Mouse (Mus musculus) neural tube, embryonic 15.5 days (tissue): ENCODE measurements around the gene Slc9a6. TPM values are rescaled to one million over a fixed set of nuclear protein-coding genes. Genes with fewer than 3 reads are reported as not detected.

Experiments
- ATAC-seq: fragments of 200-750 bp; cut with Nextera tagmentation; 2 replicates; pipeline ENCODE4 v1.8.0; 2017; ENCODE audit warnings: mild to moderate bottlenecking, moderate TSS enrichment, moderate library complexity; ENCODE audit not compliant: low FRiP score
- H3K27ac ChIP-seq: fragments of 300-500 bp; sonication (generic); replicated peaks from 2 replicates; pipeline ENCODE4 v1.5.1; 2015; ENCODE audit warnings: mild to moderate bottlenecking, inconsistent platforms
- H3K27me3 ChIP-seq: fragments of 300-500 bp; sonication (generic); replicated peaks from 2 replicates; pipeline ENCODE4 v1.6.1; 2015; ENCODE audit warnings: inconsistent platforms
- H3K36me3 ChIP-seq: fragments of 300-500 bp; sonication (generic); 2 replicates; pipeline ENCODE4 v1.6.1; 2015; ENCODE audit warnings: inconsistent platforms
- H3K4me1 ChIP-seq: fragments of 300-500 bp; sonication (generic); 2 replicates; pipeline ENCODE4 v1.6.1; 2015; ENCODE audit warnings: inconsistent platforms
- H3K4me2 ChIP-seq: fragments of 300-500 bp; sonication (generic); 2 replicates; pipeline ENCODE4 v1.6.1; 2015; ENCODE audit warnings: inconsistent platforms, mild to moderate bottlenecking, moderate library complexity
- H3K4me3 ChIP-seq: fragments of 300-500 bp; sonication (generic); replicated peaks from 2 replicates; pipeline ENCODE4 v1.5.1; 2015; ENCODE audit warnings: mild to moderate bottlenecking, inconsistent platforms
- H3K9ac ChIP-seq: fragments of 300-500 bp; sonication (generic); replicated peaks from 2 replicates; pipeline ENCODE4 v1.6.1; 2015; ENCODE audit warnings: mild to moderate bottlenecking, inconsistent platforms
- H3K9me3 ChIP-seq: fragments of 300-500 bp; sonication (generic); replicated peaks from 2 replicates; pipeline ENCODE4 v1.6.1; 2016; ENCODE audit warnings: inconsistent platforms
- WGBS: fragments of 180-500 bp; shearing (Covaris S2); methylation state at CpG from one replicate; pipeline ENCODE4 v1.1.7; 2015; ENCODE audit warnings: mixed read lengths; 5-methylcytosine and 5-hydroxymethylcytosine counted together
- polyA plus RNA-seq: library from polyadenylated mRNA; unstranded; fragments of >200 nt; fragmentation: Nextera tagmentation; extraction: Ambion mirVana; gene quantifications from 2 replicates; pipeline ENCODE4 v1.2.1, GENCODE M21; 2015

Gene Slc9a6
- polyA plus RNA-seq, 1 experiment from 2014 or later: 61.9 TPM

GRCm38 (mm10) chrX:56668051-56668450 lies 58.5 kb downstream of the Slc9a6 start:
- H3K9ac ChIP-seq: no peak overlapping the region
- H3K4me2 ChIP-seq: no peak overlapping the region
- no peaks in the 10 kb centered on the region for H3K4me1 ChIP-seq
- no peaks in the 10 kb centered on the region for H3K27me3 ChIP-seq
- H3K4me3 ChIP-seq: no peak overlapping the region
- WGBS: 92% methylated on average over 5 of the region's 5 CpGs
- ATAC-seq: no peak
- no peaks in the 10 kb centered on the region for H3K9me3 ChIP-seq
- no peaks in the 10 kb centered on the region for H3K36me3 ChIP-seq
- no peak overlapping the region for H3K27ac ChIP-seq

DNA sequence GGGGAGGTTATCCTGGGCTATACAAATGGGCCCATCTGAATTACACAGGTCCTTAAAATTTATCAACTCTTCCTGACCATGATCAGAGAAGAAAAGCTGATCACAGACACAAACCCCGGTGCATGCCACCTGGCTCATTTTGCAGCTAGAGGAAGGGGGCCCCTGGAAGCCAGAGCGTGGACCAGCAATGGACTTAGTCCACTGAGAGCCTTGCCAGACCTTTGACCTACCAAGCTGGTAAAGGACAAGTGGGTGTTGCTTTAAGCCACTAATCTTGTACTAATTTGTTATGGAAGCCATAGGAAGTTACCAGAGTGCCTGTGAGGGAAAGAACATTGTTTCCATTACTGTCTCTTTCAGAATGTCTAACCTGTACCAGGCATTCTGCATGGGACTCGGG lies 58.9 kb downstream of the Slc9a6 start:
- Histone ChIP-seq H3K4me1 (no peaks in the 10 kb centered on the region), H3K4me3 (no peak overlapping the region), H3K9me3 (no peaks in the 10 kb centered on the region), H3K27me3 (no peaks in the 10 kb centered on the region), H3K9ac (no peak overlapping the region), H3K27ac (no peak overlapping the region), H3K36me3 (no peaks in the 10 kb centered on the region), H3K4me2 (no peak overlapping the region)
- no peak for ATAC-seq
- 88% methylated on average over 3 of the region's 3 CpGs for WGBS

DNA sequence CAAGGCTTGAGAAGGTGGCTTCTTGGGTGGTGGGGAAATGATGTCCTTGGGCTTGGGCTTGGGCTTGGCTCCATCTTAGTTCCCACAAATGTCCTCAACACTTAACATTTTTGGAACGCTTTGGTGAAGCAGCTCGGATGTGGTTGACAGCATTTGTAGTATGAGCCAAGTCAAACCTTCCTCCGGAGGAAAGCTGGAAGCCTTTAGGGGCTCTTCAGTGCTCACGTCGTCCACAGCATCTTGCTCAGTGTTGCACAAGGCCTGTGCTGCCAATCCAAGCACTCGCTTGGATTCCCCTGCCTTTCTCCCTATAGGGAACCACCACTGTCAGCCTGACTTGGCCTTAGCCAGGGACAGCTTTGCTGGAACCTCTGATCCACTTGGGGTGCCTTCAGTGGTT lies 66.0 kb downstream of the Slc9a6 start:
- Histone ChIP-seq H3K9ac (no peak overlapping the region), H3K4me2 (no peak overlapping the region), H3K27me3 (no peaks in the 10 kb centered on the region), H3K36me3 (no peaks in the 10 kb centered on the region), H3K27ac (no peak overlapping the region), H3K4me1 (no peaks in the 10 kb centered on the region), H3K9me3 (no peaks in the 10 kb centered on the region), H3K4me3 (no peak overlapping the region)
- no peak for ATAC-seq
- WGBS: 84% methylated on average over 6 of the region's 6 CpGs

DNA sequence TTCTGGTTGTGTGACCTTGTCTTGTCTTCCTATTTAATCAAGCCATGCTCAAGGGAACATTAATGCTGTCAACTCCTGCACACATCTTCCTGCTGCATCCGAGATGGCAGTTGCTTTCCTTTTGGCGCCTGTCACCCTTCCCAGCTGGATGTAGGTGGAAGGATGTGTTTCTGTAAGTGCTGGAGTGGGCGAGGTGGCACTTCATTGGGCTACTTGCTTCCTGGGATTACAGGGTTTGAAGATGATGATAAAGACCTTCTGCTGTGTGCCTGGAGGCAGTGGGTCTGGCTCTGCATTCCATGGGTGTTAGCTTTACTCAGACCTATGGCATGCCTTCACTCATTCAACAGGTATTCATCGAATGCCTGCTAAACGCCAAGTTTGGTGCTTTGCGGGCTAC lies 68.2 kb downstream of the Slc9a6 start:
- Histone ChIP-seq H3K9ac (no peak overlapping the region), H3K27me3 (no peaks in the 10 kb centered on the region), H3K9me3 (no peaks in the 10 kb centered on the region), H3K4me2 (no peak overlapping the region), H3K4me1 (no peaks in the 10 kb centered on the region), H3K36me3 (no peaks in the 10 kb centered on the region), H3K27ac (no peak overlapping the region), H3K4me3 (no peak overlapping the region)
- ATAC-seq: no peak
- WGBS: 86% methylated on average over 6 of the region's 6 CpGs

DNA sequence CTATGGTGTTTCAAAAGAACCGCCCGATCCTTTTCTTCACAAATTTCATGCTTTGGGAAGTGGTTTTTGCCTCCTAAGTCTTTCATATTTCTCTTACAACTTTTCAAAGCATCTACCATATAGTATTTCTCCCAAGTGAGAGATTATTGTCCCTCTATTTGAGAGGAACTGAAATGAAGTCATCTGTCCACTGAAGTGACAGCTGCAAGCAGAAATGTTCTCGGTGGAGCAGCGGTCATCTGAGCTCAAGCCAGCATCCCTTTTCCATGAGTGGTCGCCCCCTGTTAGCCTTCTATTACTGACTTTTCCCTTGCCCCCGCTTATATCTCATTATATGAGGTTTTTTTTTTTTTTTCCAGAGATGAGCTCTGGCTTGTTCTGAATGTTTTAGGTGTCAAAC lies 69.5 kb downstream of the Slc9a6 start:
- no peak for ATAC-seq
- no peaks in the 10 kb centered on the region for H3K9me3 ChIP-seq
- no peak overlapping the region for H3K9ac ChIP-seq
- WGBS: 84% methylated on average over 6 of the region's 6 CpGs
- H3K27ac ChIP-seq: no peak overlapping the region
- no peaks in the 10 kb centered on the region for H3K27me3 ChIP-seq
- no peaks in the 10 kb centered on the region for H3K36me3 ChIP-seq
- H3K4me3 ChIP-seq: no peak overlapping the region
- no peak overlapping the region for H3K4me2 ChIP-seq
- no peaks in the 10 kb centered on the region for H3K4me1 ChIP-seq

- Histone ChIP-seq H3K9ac (no peak overlapping the region), H3K9me3 (no peaks in the 10 kb centered on the region), H3K27ac (no peak overlapping the region), H3K4me2 (no peak overlapping the region), H3K27me3 (no peaks in the 10 kb centered on the region), H3K36me3 (no peaks in the 10 kb centered on the region), H3K4me3 (no peak overlapping the region), H3K4me1 (no peaks in the 10 kb centered on the region)
- 50% methylated on average over 1 of the region's 1 CpGs for WGBS
- peak; percentile 47; the same call in 1 of the 2 replicates for ATAC-seq
These were observed 72.7 kb downstream of the Slc9a6 start for GRCm38 (mm10) chrX:56682156-56682720.

DNA sequence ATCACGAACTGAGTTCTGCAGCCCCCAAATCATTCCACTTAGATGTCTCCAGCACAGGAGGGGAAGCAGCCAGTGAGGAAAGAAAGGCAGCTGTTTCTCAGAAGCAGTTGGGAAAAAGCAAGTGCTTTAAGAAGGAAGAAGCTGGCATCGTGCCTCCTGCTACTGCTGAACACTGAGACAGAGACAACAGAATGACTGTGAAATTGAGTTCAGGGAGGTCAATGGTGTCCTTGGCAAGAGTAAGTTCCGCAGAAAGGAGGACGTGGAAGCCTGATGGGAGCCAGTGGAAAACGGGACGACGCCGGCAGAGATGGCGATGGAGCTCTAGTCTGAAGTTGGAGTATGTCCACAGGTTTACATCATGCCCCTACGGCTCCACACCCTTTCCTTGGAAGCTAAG lies 74.0 kb downstream of the Slc9a6 start:
- Histone ChIP-seq H3K36me3 (no peaks in the 10 kb centered on the region), H3K4me2 (no peak overlapping the region), H3K9me3 (no peaks in the 10 kb centered on the region), H3K27me3 (no peaks in the 10 kb centered on the region), H3K4me3 (no peak overlapping the region), H3K4me1 (no peaks in the 10 kb centered on the region), H3K27ac (no peak overlapping the region), H3K9ac (no peak overlapping the region)
- 74% methylated on average over 10 of the region's 10 CpGs for WGBS
- ATAC-seq: no peak

DNA sequence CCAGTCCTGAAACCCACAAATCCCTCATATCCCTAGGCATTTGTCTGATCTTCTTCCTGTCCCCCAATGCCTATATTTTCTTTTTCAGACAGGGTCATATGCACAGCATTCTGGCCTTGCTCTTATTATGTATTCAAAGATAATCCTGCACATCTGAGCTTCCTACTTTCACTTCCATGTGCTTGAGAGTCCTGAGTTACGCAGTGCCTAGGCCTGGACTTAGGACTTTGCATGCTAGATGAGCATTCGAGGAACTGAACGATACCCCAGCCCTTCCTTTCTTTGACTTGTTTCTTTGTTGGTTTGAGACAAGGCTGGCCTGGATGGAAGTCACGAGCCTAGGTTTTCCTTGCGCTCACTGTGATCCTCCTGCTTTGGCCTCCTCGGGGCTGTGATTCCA lies 83.0 kb downstream of the Slc9a6 start:
- no peaks in the 10 kb centered on the region for H3K36me3 ChIP-seq
- H3K27ac ChIP-seq: no peak overlapping the region
- ATAC-seq: no peak
- H3K4me2 ChIP-seq: no peak overlapping the region
- H3K4me3 ChIP-seq: no peak overlapping the region
- H3K4me1 ChIP-seq: no peaks in the 10 kb centered on the region
- 87% methylated on average over 6 of the region's 6 CpGs for WGBS
- no peaks in the 10 kb centered on the region for H3K9me3 ChIP-seq
- no peaks in the 10 kb centered on the region for H3K27me3 ChIP-seq
- no peak overlapping the region for H3K9ac ChIP-seq

GRCm38 (mm10) chrX:56694539-56694938 lies 85.0 kb downstream of the Slc9a6 start:
- no peak overlapping the region for H3K4me3 ChIP-seq
- 87% methylated on average over 2 of the region's 2 CpGs for WGBS
- no peak overlapping the region for H3K27ac ChIP-seq
- H3K9ac ChIP-seq: no peak overlapping the region
- ATAC-seq: no peak
- H3K4me2 ChIP-seq: no peak overlapping the region
- no peaks in the 10 kb centered on the region for H3K4me1 ChIP-seq
- H3K36me3 ChIP-seq: no peaks in the 10 kb centered on the region
- no peaks in the 10 kb centered on the region for H3K27me3 ChIP-seq
- no peaks in the 10 kb centered on the region for H3K9me3 ChIP-seq

- Histone ChIP-seq H3K9me3 (no peaks in the 10 kb centered on the region), H3K4me2 (no peak overlapping the region), H3K4me1 (no peaks in the 10 kb centered on the region), H3K36me3 (no peaks in the 10 kb centered on the region), H3K27me3 (no peaks in the 10 kb centered on the region), H3K27ac (no peak overlapping the region), H3K4me3 (no peak overlapping the region), H3K9ac (no peak overlapping the region)
- no peak for ATAC-seq
- 85% methylated on average over 6 of the region's 6 CpGs for WGBS
These were observed 87.7 kb downstream of the Slc9a6 start for GRCm38 (mm10) chrX:56697199-56697780.

DNA sequence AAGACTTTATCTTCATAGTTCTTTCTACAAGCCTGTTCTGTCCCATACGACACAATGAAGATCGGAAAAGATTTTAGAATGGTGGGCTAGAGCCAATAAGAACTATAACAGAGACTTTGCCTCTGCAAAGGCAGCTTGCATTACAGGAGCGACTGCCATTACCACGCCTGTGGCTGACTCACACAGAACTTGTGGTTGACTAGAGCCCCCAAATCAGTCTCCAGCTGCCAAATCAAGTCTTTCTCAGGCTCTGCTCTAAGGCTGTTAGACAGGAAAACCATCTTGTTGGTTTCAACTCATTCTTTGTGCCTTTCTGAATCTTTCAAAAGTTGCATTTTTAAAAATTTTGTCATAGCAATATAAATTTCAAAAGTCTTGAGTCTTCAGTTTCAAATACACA lies 88.3 kb downstream of the Slc9a6 start:
- no peak overlapping the region for H3K9ac ChIP-seq
- no peak overlapping the region for H3K27ac ChIP-seq
- no peak overlapping the region for H3K4me2 ChIP-seq
- H3K4me3 ChIP-seq: no peak overlapping the region
- WGBS: 93% methylated on average over 4 of the region's 4 CpGs
- H3K36me3 ChIP-seq: no peaks in the 10 kb centered on the region
- no peaks in the 10 kb centered on the region for H3K27me3 ChIP-seq
- no peaks in the 10 kb centered on the region for H3K4me1 ChIP-seq
- no peak for ATAC-seq
- no peaks in the 10 kb centered on the region for H3K9me3 ChIP-seq

GRCm38 (mm10) chrX:56701261-56701660 lies 91.7 kb downstream of the Slc9a6 start:
- H3K36me3 ChIP-seq: no peaks in the 10 kb centered on the region
- H3K27me3 ChIP-seq: no peaks in the 10 kb centered on the region
- H3K4me1 ChIP-seq: no peaks in the 10 kb centered on the region
- 78% methylated on average over 3 of the region's 3 CpGs for WGBS
- no peak overlapping the region for H3K4me3 ChIP-seq
- no peak overlapping the region for H3K27ac ChIP-seq
- ATAC-seq: no peak
- no peak overlapping the region for H3K9ac ChIP-seq
- H3K4me2 ChIP-seq: no peak overlapping the region
- no peaks in the 10 kb centered on the region for H3K9me3 ChIP-seq
